Mouse (Mus musculus): ENCODE measurements around the gene Vps37b. TPM values are rescaled to one million over a fixed set of nuclear protein-coding genes. Genes with fewer than 3 reads are reported as not detected.

Vps37b gene
- total and polyA plus RNA-seq, 2 experiments from 2014 or later: 51.4 to 55.7 TPM

- Histone ChIP-seq H3K9ac (replicated peaks; ENCODE audit: low read depth, low read length) (peak overlapping the region; percentile 52), H3K4me3 (ENCODE audit: low read depth, low read length) (peak overlapping the region; percentile 20)
These were observed 4.2 kb downstream of the Vps37b start for GRCm38 (mm10) chr5:124027702-124028470.

GRCm38 (mm10) chr5:124026568-124026967 lies 5.5 kb downstream of the Vps37b start:
- TF ChIP-seq EP300 (IDR thresholded peaks at IDR 0.05; ENCODE audit: low read depth) (no peak), CTCF (IDR thresholded peaks at IDR 0.05; ENCODE audit: low read depth) (no peak)
- no peak for DNase-seq (ENCODE audit: low spot score)
- no peak for ATAC-seq (ENCODE audit: insufficient read depth, low read depth)
- Histone ChIP-seq H3K4me1 (ENCODE audit: control insufficient read depth, insufficient read depth) (peaks cover 61% of the 10 kb centered on the region), H3K4me2 (ENCODE audit: low read depth, low read length) (no peak overlapping the region), H3K9ac (replicated peaks; ENCODE audit: low read depth, low read length) (no peak overlapping the region), H3K27me3 (ENCODE audit: control insufficient read depth, insufficient read depth, low read length) (no peaks in the 10 kb centered on the region), H3K36me3 (replicated peaks; ENCODE audit: control insufficient read depth, insufficient read depth, low read length) (no peaks in the 10 kb centered on the region), H3K4me3 (ENCODE audit: low read depth, low read length) (no peak overlapping the region), H3K27ac (ENCODE audit: low read depth) (peak overlapping the region; percentile 98), H3K9me3 (replicated peaks; ENCODE audit: control insufficient read depth, low read length) (no peaks in the 10 kb centered on the region)
- WGBS: 59% methylated on average over 5 of the region's 5 CpGs

More at GRCm38 (mm10) chr5:124027702-124028470, 4.2 kb downstream of the Vps37b start:
- peaks cover 61% of the 10 kb centered on the region for H3K4me1 ChIP-seq (ENCODE audit: control insufficient read depth, insufficient read depth)
- no peaks in the 10 kb centered on the region for H3K36me3 ChIP-seq (replicated peaks; ENCODE audit: control insufficient read depth, insufficient read depth, low read length)
- 24% methylated on average over 19 of the region's 19 CpGs for WGBS
- H3K9me3 ChIP-seq (replicated peaks; ENCODE audit: control insufficient read depth, low read length): no peaks in the 10 kb centered on the region
- TF ChIP-seq EP300 (IDR thresholded peaks at IDR 0.05; ENCODE audit: low read depth): no peak
- no peak for TF ChIP-seq CTCF (IDR thresholded peaks at IDR 0.05; ENCODE audit: low read depth)
- ATAC-seq (ENCODE audit: insufficient read depth, low read depth): no peak
- peak; percentile 59 for DNase-seq (ENCODE audit: low spot score)
- peak overlapping the region; percentile 98 for H3K27ac ChIP-seq (ENCODE audit: low read depth)
- peak overlapping the region; percentile 55 for H3K4me2 ChIP-seq (ENCODE audit: low read depth, low read length)
- H3K27me3 ChIP-seq (ENCODE audit: control insufficient read depth, insufficient read depth, low read length): no peaks in the 10 kb centered on the region

GRCm38 (mm10) chr5:124025587-124026441 lies 6.3 kb downstream of the Vps37b start:
- peak overlapping the region; percentile 98 for H3K27ac ChIP-seq (ENCODE audit: low read depth)
- H3K4me2 ChIP-seq (ENCODE audit: low read depth, low read length): peak overlapping the region; percentile 31
- H3K27me3 ChIP-seq (ENCODE audit: control insufficient read depth, insufficient read depth, low read length): no peaks in the 10 kb centered on the region
- peak; percentile 63 for DNase-seq (ENCODE audit: low spot score)
- H3K9ac ChIP-seq (replicated peaks; ENCODE audit: low read depth, low read length): peak overlapping the region; percentile 34; the same call in 1 of the 2 replicates
- H3K4me3 ChIP-seq (ENCODE audit: low read depth, low read length): no peak overlapping the region
- peak; percentile 75 for ATAC-seq (ENCODE audit: insufficient read depth, low read depth)
- WGBS: 33% methylated on average over 15 of the region's 15 CpGs
- TF ChIP-seq EP300 (IDR thresholded peaks at IDR 0.05; ENCODE audit: low read depth): no peak
- no peak for TF ChIP-seq CTCF (IDR thresholded peaks at IDR 0.05; ENCODE audit: low read depth)
- H3K9me3 ChIP-seq (replicated peaks; ENCODE audit: control insufficient read depth, low read length): no peaks in the 10 kb centered on the region
- peaks cover 61% of the 10 kb centered on the region for H3K4me1 ChIP-seq (ENCODE audit: control insufficient read depth, insufficient read depth)
- H3K36me3 ChIP-seq (replicated peaks; ENCODE audit: control insufficient read depth, insufficient read depth, low read length): no peaks in the 10 kb centered on the region

- H3K27ac ChIP-seq (ENCODE audit: low read depth): peak overlapping the region; percentile 98
- no peak overlapping the region for H3K4me3 ChIP-seq (ENCODE audit: low read depth, low read length)
- no peak overlapping the region for H3K4me2 ChIP-seq (ENCODE audit: low read depth, low read length)
- peaks cover 63% of the 10 kb centered on the region for H3K4me1 ChIP-seq (ENCODE audit: control insufficient read depth, insufficient read depth)
- TF ChIP-seq EP300 (IDR thresholded peaks at IDR 0.05; ENCODE audit: low read depth) (no peak), CTCF (IDR thresholded peaks at IDR 0.05; ENCODE audit: low read depth) (no peak)
- no peaks in the 10 kb centered on the region for H3K9me3 ChIP-seq (replicated peaks; ENCODE audit: control insufficient read depth, low read length)
- no peaks in the 10 kb centered on the region for H3K27me3 ChIP-seq (ENCODE audit: control insufficient read depth, insufficient read depth, low read length)
- no peak for DNase-seq (ENCODE audit: low spot score)
- H3K36me3 ChIP-seq (replicated peaks; ENCODE audit: control insufficient read depth, insufficient read depth, low read length): no peaks in the 10 kb centered on the region
- no peak for ATAC-seq (ENCODE audit: insufficient read depth, low read depth)
- H3K9ac ChIP-seq (replicated peaks; ENCODE audit: low read depth, low read length): no peak overlapping the region
- 69% methylated on average over 9 of the region's 9 CpGs for WGBS
These were observed 6.9 kb downstream of the Vps37b start for GRCm38 (mm10) chr5:124025146-124025545.

GRCm38 (mm10) chr5:124024677-124025076 lies 7.4 kb downstream of the Vps37b start:
- Histone ChIP-seq H3K4me1 (ENCODE audit: control insufficient read depth, insufficient read depth) (peaks cover 63% of the 10 kb centered on the region), H3K4me2 (ENCODE audit: low read depth, low read length) (no peak overlapping the region), H3K9me3 (replicated peaks; ENCODE audit: control insufficient read depth, low read length) (no peaks in the 10 kb centered on the region), H3K27ac (ENCODE audit: low read depth) (peak overlapping the region; percentile 98), H3K27me3 (ENCODE audit: control insufficient read depth, insufficient read depth, low read length) (no peaks in the 10 kb centered on the region), H3K4me3 (ENCODE audit: low read depth, low read length) (no peak overlapping the region), H3K36me3 (replicated peaks; ENCODE audit: control insufficient read depth, insufficient read depth, low read length) (no peaks in the 10 kb centered on the region), H3K9ac (replicated peaks; ENCODE audit: low read depth, low read length) (no peak overlapping the region)
- WGBS: 64% methylated on average over 6 of the region's 6 CpGs
- ATAC-seq (ENCODE audit: insufficient read depth, low read depth) (no peak), DNase-seq (ENCODE audit: low spot score) (no peak)
- TF ChIP-seq CTCF (IDR thresholded peaks at IDR 0.05; ENCODE audit: low read depth) (no peak), EP300 (IDR thresholded peaks at IDR 0.05; ENCODE audit: low read depth) (no peak)
